Mouse (Mus musculus) megakaryocyte, embryonic 14.5 days (primary cell): ENCODE measurements around the gene Exosc5.

Experiments
- FLI1 ChIP-seq: IDR thresholded peaks from 2 replicates; pipeline ENCODE4 v1.6.1; 2012; ENCODE audit warnings: low read length, inconsistent platforms, mixed read lengths
- GATA1 ChIP-seq: IDR thresholded peaks from 3 replicates; pipeline ENCODE4 v1.6.1; 2012; ENCODE audit warnings: mixed read lengths, low read length, inconsistent platforms, borderline replicate concordance

DNA sequence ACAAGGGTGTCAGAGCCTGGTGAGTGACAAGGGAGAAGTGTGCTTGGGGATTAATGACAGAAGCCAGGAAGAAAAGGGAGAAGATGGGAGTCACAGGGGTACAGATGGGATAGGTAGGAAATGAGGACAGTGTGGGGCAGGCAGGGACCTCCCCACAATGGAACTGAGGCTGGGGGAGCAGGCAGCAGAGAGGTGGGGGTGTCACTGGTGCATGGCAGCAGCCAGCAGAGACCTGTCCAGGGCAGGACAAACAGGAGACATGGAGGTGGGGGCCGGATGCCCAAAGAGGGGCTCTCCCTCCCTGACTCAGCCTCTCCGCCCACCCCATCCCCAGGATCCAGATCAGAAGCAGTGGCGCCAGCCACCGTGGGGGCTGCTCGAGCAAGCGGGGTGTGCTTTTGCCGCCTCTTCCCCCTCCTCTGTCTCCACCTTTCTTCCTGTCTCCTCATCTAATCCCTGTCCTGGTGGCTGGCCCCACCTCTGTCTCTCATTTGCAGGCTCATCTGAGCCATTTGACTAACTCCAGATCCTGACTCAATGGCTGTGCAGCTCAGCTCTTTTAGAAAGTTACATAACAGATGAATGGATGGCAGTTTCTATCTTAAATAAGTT is 51.7 kb downstream of the Exosc5 start:
- no peak for TF ChIP-seq GATA1
- no peak for TF ChIP-seq FLI1
